Mouse (Mus musculus): ENCODE data around the gene Gm36176. TPM values are rescaled to one million over a fixed set of nuclear protein-coding genes. Genes with fewer than 3 reads are reported as not detected.

The Gm36176 gene
- polyA plus RNA-seq, 1 experiment: not detected

DNA sequence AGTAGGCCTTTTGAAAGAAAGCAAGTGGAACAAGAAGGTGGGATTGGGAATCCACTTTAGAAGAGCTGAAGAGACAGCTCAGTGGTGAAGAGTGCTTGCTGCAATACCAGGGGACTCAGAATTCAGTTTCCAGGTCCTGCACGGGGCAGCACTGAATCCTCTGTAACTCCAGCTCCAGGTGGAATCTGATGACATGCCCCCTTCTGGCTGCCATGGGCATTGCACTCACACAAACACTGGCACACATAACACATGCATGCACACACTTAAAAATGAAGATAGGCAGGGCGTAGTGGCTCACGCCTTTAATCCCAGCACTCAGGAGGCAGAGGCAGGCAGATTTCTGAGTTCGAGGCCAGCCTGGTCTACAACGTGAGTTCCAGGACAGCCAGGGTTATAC is 36.0 kb downstream of the Gm36176 start:
- H3K4me3 ChIP-seq (ENCODE audit: insufficient read depth, poor library complexity, severe bottlenecking): no peak overlapping the region
- no peak overlapping the region for H3ac ChIP-seq (ENCODE audit: control insufficient read depth, insufficient read length, low read depth)
- no peak for TF ChIP-seq MYOD1 (IDR thresholded peaks at IDR 0.05; ENCODE audit: control insufficient read depth, insufficient read length, low read depth)
- TF ChIP-seq MYOG (IDR thresholded peaks at IDR 0.05; ENCODE audit: control insufficient read depth, extremely low read depth, insufficient read length): no peak
- no peak for TF ChIP-seq MAX (IDR thresholded peaks at IDR 0.05)
- no peak for TF ChIP-seq CEBPB (IDR thresholded peaks at IDR 0.05; ENCODE audit: low read depth)
- TF ChIP-seq CTCF (IDR thresholded peaks at IDR 0.05; ENCODE audit: control insufficient read depth, insufficient read depth, insufficient read length): no peak
- TF ChIP-seq FOSL1 (IDR thresholded peaks at IDR 0.05; ENCODE audit: insufficient read depth, low read length, poor library complexity, severe bottlenecking): no peak
- TF ChIP-seq USF1 (IDR thresholded peaks at IDR 0.05; ENCODE audit: low read depth): no peak
- no peaks in the 10 kb centered on the region for H3K79me2 ChIP-seq (ENCODE audit: control insufficient read depth, insufficient read depth)
- no peaks in the 10 kb centered on the region for H3K36me3 ChIP-seq (ENCODE audit: control insufficient read depth, insufficient read depth)
- H3K79me3 ChIP-seq (ENCODE audit: low read depth): no peaks in the 10 kb centered on the region
- H3K27me3 ChIP-seq (ENCODE audit: control insufficient read depth, insufficient read depth, insufficient read length): no peaks in the 10 kb centered on the region

DNA sequence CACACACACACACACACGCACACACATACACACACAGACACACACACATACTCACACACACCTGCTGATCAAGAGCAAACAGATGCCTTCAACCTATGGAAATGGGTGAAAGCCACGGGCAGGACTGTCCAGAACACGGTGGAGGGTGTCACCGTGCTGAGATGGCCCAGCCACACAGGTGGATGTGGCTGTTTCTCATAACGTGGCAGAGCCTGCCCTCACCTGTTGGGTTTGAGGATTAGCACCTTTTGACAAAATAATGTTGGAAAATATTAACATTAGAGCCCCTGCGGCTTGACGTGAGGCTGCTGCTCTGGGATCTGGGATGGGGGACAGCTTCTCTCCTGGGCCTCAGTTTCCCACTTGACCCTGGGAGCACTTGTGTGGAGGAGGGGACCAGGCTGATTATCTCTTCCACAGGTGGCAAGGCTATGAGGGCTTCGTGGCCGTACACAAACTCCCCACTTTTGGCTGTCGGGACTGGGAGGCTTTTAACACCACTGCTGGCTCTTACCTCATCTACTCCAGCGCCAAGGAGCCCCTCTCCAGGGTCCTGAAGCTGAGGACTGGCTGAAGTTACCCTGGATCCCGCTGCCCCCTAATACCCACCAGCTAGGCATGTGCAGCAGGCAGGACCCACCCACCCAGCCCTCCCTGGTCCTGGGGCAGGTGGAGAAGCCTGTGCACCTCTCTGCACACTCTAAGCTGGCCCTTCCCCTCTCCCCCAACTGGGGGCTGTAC is 39.6 kb downstream of the Gm36176 start:
- H3K27me3 ChIP-seq (ENCODE audit: control insufficient read depth, insufficient read depth, insufficient read length): peaks cover 5% of the 10 kb centered on the region
- no peaks in the 10 kb centered on the region for H3K79me3 ChIP-seq (ENCODE audit: low read depth)
- H3K4me3 ChIP-seq (ENCODE audit: insufficient read depth, poor library complexity, severe bottlenecking): no peak overlapping the region
- no peaks in the 10 kb centered on the region for H3K79me2 ChIP-seq (ENCODE audit: control insufficient read depth, insufficient read depth)
- TF ChIP-seq CEBPB (IDR thresholded peaks at IDR 0.05; ENCODE audit: low read depth): no peak
- TF ChIP-seq MAX (IDR thresholded peaks at IDR 0.05): no peak
- TF ChIP-seq FOSL1 (IDR thresholded peaks at IDR 0.05; ENCODE audit: insufficient read depth, low read length, poor library complexity, severe bottlenecking): no peak
- no peak for TF ChIP-seq MYOD1 (IDR thresholded peaks at IDR 0.05; ENCODE audit: control insufficient read depth, insufficient read length, low read depth)
- TF ChIP-seq CTCF (IDR thresholded peaks at IDR 0.05; ENCODE audit: control insufficient read depth, insufficient read depth, insufficient read length): no peak
- no peak for TF ChIP-seq MYOG (IDR thresholded peaks at IDR 0.05; ENCODE audit: control insufficient read depth, extremely low read depth, insufficient read length)
- TF ChIP-seq USF1 (IDR thresholded peaks at IDR 0.05; ENCODE audit: low read depth): no peak
- H3ac ChIP-seq (ENCODE audit: control insufficient read depth, insufficient read length, low read depth): no peak overlapping the region
- H3K36me3 ChIP-seq (ENCODE audit: control insufficient read depth, insufficient read depth): no peaks in the 10 kb centered on the region

DNA sequence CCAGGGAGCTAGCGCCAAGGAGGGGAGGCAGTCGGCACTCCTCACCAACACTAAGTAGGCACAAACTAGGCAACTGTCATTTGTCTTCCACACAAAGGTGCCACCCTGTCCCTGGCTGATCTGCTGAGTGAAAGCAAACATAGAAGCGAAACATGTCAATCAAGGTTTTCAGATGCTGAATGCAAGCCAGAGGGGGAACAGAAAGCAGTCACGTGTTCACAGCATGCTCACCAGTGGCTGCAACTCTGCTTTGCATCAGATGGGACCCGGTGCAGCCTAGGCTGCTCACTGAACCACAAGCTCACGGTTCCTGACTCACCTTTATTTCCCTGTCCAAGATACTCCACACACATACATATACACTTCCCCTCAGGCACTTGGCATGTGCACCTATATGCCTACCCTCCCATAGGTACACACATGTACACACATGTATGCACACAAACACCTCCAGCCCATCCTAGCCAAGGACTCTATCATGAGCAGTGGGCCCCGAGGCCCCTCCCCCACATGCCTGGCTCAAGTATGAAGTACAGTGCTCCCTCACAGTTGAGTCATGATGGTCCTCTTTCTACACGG is 44.5 kb downstream of the Gm36176 start:
- no peak overlapping the region for H3ac ChIP-seq (ENCODE audit: control insufficient read depth, insufficient read length, low read depth)
- H3K79me3 ChIP-seq (ENCODE audit: low read depth): no peaks in the 10 kb centered on the region
- no peaks in the 10 kb centered on the region for H3K36me3 ChIP-seq (ENCODE audit: control insufficient read depth, insufficient read depth)
- TF ChIP-seq USF1 (IDR thresholded peaks at IDR 0.05; ENCODE audit: low read depth) (no peak), MYOG (IDR thresholded peaks at IDR 0.05; ENCODE audit: control insufficient read depth, extremely low read depth, insufficient read length) (no peak), CEBPB (IDR thresholded peaks at IDR 0.05; ENCODE audit: low read depth) (no peak), MYOD1 (IDR thresholded peaks at IDR 0.05; ENCODE audit: control insufficient read depth, insufficient read length, low read depth) (no peak), CTCF (IDR thresholded peaks at IDR 0.05; ENCODE audit: control insufficient read depth, insufficient read depth, insufficient read length) (no peak), FOSL1 (IDR thresholded peaks at IDR 0.05; ENCODE audit: insufficient read depth, low read length, poor library complexity, severe bottlenecking) (no peak), MAX (IDR thresholded peaks at IDR 0.05) (no peak)
- H3K79me2 ChIP-seq (ENCODE audit: control insufficient read depth, insufficient read depth): no peaks in the 10 kb centered on the region
- H3K4me3 ChIP-seq (ENCODE audit: insufficient read depth, poor library complexity, severe bottlenecking): no peak overlapping the region
- peaks cover 32% of the 10 kb centered on the region for H3K27me3 ChIP-seq (ENCODE audit: control insufficient read depth, insufficient read depth, insufficient read length)

DNA sequence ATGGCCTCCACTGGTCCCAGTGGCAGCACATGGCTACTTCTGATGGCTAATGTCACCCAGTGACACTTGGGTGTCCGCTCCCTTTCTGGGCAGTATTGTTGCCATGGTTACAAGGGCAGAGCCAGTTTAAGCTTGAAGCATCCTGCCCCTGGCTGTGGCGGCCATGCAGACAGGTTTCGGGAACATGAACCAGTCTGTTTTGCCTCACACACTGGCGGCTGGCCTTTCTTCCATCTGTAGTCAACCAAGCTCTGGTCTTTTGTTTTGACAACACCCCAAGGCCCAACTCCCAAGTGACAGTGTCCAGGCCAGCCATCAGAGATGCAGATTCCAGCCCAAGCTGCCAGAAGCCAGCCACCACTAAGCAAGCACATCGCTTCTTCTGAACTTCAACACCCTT is 49.0 kb downstream of the Gm36176 start:
- TF ChIP-seq CTCF (IDR thresholded peaks at IDR 0.05; ENCODE audit: control insufficient read depth, insufficient read depth, insufficient read length) (no peak), MYOD1 (IDR thresholded peaks at IDR 0.05; ENCODE audit: control insufficient read depth, insufficient read length, low read depth) (no peak), USF1 (IDR thresholded peaks at IDR 0.05; ENCODE audit: low read depth) (no peak), MAX (IDR thresholded peaks at IDR 0.05) (no peak), CEBPB (IDR thresholded peaks at IDR 0.05; ENCODE audit: low read depth) (no peak), MYOG (IDR thresholded peaks at IDR 0.05; ENCODE audit: control insufficient read depth, extremely low read depth, insufficient read length) (no peak), FOSL1 (IDR thresholded peaks at IDR 0.05; ENCODE audit: insufficient read depth, low read length, poor library complexity, severe bottlenecking) (no peak)
- H3ac ChIP-seq (ENCODE audit: control insufficient read depth, insufficient read length, low read depth): no peak overlapping the region

More for the DNA sequence above, 49.0 kb downstream of the Gm36176 start:
- peaks cover 67% of the 10 kb centered on the region for H3K27me3 ChIP-seq (ENCODE audit: control insufficient read depth, insufficient read depth, insufficient read length)
- no peaks in the 10 kb centered on the region for H3K79me3 ChIP-seq (ENCODE audit: low read depth)
- H3K36me3 ChIP-seq (ENCODE audit: control insufficient read depth, insufficient read depth): no peaks in the 10 kb centered on the region
- no peak overlapping the region for H3K4me3 ChIP-seq (ENCODE audit: insufficient read depth, poor library complexity, severe bottlenecking)
- H3K79me2 ChIP-seq (ENCODE audit: control insufficient read depth, insufficient read depth): no peaks in the 10 kb centered on the region

Other genes starting within 250 kb of the Gm36176 start
- 152 TPM for gene Sumo3, start 240.7 kb upstream of the Gm36176 start, polyA plus RNA-seq (2012; fragmentation: generic; extraction: Trizol)
- 5.1 TPM for gene Gm49325, start 240.6 kb upstream of the Gm36176 start, polyA plus RNA-seq (2012; fragmentation: generic; extraction: Trizol)
- 85.5 TPM for gene Ube2g2, start 224.5 kb upstream of the Gm36176 start, polyA plus RNA-seq (2012; fragmentation: generic; extraction: Trizol)
- not detected for gene Tspear, start 160.2 kb upstream of the Gm36176 start, polyA plus RNA-seq (2012; fragmentation: generic; extraction: Trizol)
- not detected for gene Gm19402, start 156.0 kb upstream of the Gm36176 start, polyA plus RNA-seq (2012; fragmentation: generic; extraction: Trizol)
- not detected for gene Gm9508, start 149.6 kb upstream of the Gm36176 start, polyA plus RNA-seq (2012; fragmentation: generic; extraction: Trizol)
- gene Gm10272, start 140.2 kb upstream of the Gm36176 start, polyA plus RNA-seq (2012; fragmentation: generic; extraction: Trizol): not detected
- gene Gm10024, start 135.3 kb upstream of the Gm36176 start, polyA plus RNA-seq (2012; fragmentation: generic; extraction: Trizol): not detected
- gene Gm10142, start 131.0 kb upstream of the Gm36176 start, polyA plus RNA-seq (2012; fragmentation: generic; extraction: Trizol): not detected
- gene Krtap12-1, start 126.2 kb upstream of the Gm36176 start, polyA plus RNA-seq (2012; fragmentation: generic; extraction: Trizol): not detected
- not detected for gene Gm10100, start 120.3 kb upstream of the Gm36176 start, polyA plus RNA-seq (2012; fragmentation: generic; extraction: Trizol)
- gene Gm18596, start 104.2 kb upstream of the Gm36176 start, polyA plus RNA-seq (2012; fragmentation: generic; extraction: Trizol): not detected
- gene Gm9736, start 95.4 kb upstream of the Gm36176 start, polyA plus RNA-seq (2012; fragmentation: generic; extraction: Trizol): not detected
- gene Gm3233, start 87.1 kb upstream of the Gm36176 start, polyA plus RNA-seq (2012; fragmentation: generic; extraction: Trizol): not detected
- not detected for gene Gm3238, start 75.5 kb upstream of the Gm36176 start, polyA plus RNA-seq (2012; fragmentation: generic; extraction: Trizol)
- not detected for gene Gm7138, start 69.9 kb upstream of the Gm36176 start, polyA plus RNA-seq (2012; fragmentation: generic; extraction: Trizol)
- not detected for gene Gm3250, start 64.3 kb upstream of the Gm36176 start, polyA plus RNA-seq (2012; fragmentation: generic; extraction: Trizol)
- not detected for gene Gm7137, start 58.6 kb upstream of the Gm36176 start, polyA plus RNA-seq (2012; fragmentation: generic; extraction: Trizol)
- not detected for gene Gm9639, start 51.7 kb upstream of the Gm36176 start, polyA plus RNA-seq (2012; fragmentation: generic; extraction: Trizol)
- gene Gm19668, start 47.7 kb upstream of the Gm36176 start, polyA plus RNA-seq (2012; fragmentation: generic; extraction: Trizol): not detected
- gene Gm9507, start 35.0 kb upstream of the Gm36176 start, polyA plus RNA-seq (2012; fragmentation: generic; extraction: Trizol): not detected
- gene Gm2696, start 32.1 kb upstream of the Gm36176 start, polyA plus RNA-seq (2012; fragmentation: generic; extraction: Trizol): not detected
- not detected for gene Krtap10-4, start 19.7 kb upstream of the Gm36176 start, polyA plus RNA-seq (2012; fragmentation: generic; extraction: Trizol)
- gene Krtap10-10, start 10.9 kb upstream of the Gm36176 start, polyA plus RNA-seq (2012; fragmentation: generic; extraction: Trizol): not detected
- gene Gm10318, start 6.1 kb downstream of the Gm36176 start, polyA plus RNA-seq (2012; fragmentation: generic; extraction: Trizol): not detected
- gene Gm3285, start 15.2 kb downstream of the Gm36176 start, polyA plus RNA-seq (2012; fragmentation: generic; extraction: Trizol): not detected
- 0.01 TPM for gene Lrrc3, start 55.7 kb downstream of the Gm36176 start, polyA plus RNA-seq (2012; fragmentation: generic; extraction: Trizol)
- 0.02 TPM for gene Trpm2, start 123.8 kb downstream of the Gm36176 start, polyA plus RNA-seq (2012; fragmentation: generic; extraction: Trizol)
- gene 1810043G02Rik, start 131.7 kb downstream of the Gm36176 start, polyA plus RNA-seq (2012; fragmentation: generic; extraction: Trizol): 14.6 TPM
- 45.2 TPM for gene Pfkl, start 163.3 kb downstream of the Gm36176 start, polyA plus RNA-seq (2012; fragmentation: generic; extraction: Trizol)
- not detected for gene Dnmt3l, start 195.1 kb downstream of the Gm36176 start, polyA plus RNA-seq (2012; fragmentation: generic; extraction: Trizol)
- not detected for gene Aire, start 196.8 kb downstream of the Gm36176 start, polyA plus RNA-seq (2012; fragmentation: generic; extraction: Trizol)
- gene Icosl, start 222.5 kb downstream of the Gm36176 start, polyA plus RNA-seq (2012; fragmentation: generic; extraction: Trizol): 0.06 TPM